Mouse (Mus musculus) layer of hippocampus, adult 11-12 months (tissue): ENCODE measurements around the gene Zcchc3.

Source experiments
- DNase-seq: peaks from one replicate; pipeline ENCODE4 v3.0.0; 2022; ENCODE audit warnings: low spot score

Zcchc3 gene

DNA sequence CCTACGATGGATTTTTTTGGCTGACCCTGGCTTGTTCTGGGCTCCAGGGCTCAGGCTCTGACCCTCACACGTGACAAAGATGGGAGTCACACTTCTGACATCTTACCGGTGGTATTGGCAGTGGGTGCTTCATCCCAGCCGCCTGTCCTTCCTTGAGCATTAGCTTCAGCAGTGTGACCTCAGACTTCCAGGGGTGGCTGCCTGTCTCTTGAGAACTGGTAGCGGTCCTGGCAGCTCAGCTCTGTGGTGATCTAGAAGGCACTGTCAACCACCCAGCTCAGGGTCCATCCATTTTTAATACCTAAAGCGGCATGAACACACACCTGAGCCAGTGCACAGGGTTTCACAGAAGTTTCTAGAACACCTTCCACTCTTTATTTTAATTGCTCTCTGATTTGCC, 5.0 kb downstream of the Zcchc3 start:
- no peak for DNase-seq

DNA sequence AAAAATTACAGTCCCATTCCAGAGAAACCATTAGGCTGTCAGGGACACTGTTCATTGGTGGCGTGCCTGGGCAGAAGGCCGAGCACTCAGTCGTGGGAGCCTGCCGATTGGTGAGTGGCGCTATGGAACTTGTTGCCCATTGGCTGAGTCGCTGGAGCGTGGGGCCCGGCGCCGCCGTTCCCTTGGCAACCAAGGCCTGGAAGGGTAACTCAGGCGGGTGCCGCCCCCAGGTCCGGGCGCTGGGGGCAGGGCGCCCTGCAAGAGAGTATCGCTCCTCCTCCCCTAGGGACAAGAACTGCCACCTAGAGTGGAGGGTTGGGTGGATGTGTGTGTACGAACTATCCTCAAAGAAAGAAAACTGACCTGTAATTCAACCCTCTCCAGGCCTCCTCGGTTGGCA, 8.7 kb downstream of the Zcchc3 start:
- DNase-seq: peak; percentile 98

- no peak for DNase-seq
These were observed 15.7 kb downstream of the Zcchc3 start for GRCm38 (mm10) chr2:152399122-152399542.

DNA sequence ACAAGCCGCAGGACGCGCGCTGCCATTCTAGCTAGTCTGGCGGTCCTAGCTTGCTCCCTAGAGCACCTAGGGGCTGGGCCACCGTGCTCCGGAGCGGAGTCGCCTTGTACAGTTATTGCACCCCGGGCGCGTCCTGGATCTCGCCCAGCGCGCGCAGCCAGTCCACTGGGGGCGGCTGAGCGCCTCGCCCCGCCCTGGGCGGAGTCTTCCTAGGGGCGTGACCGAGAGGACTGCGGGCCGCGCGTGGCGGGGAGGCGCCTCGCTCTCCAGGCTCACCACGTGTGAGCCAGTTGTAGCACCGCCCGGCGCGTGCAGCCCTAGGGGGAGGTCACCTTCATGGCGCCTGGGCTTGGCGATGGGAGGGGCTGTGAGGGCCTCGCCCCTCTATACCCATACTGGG, 16.1 kb downstream of the Zcchc3 start:
- peak; percentile 92 for DNase-seq

GRCm38 (mm10) chr2:152397680-152398435, 17.0 kb downstream of the Zcchc3 start, which contains the start of gene Sox12:
Gene Sox12 (minus strand): TSS chr2:152398063.
- peak; percentile 97 for DNase-seq

- peak; percentile 88 for DNase-seq
These were observed 17.7 kb downstream of the Zcchc3 start for GRCm38 (mm10) chr2:152397004-152397589.

DNA sequence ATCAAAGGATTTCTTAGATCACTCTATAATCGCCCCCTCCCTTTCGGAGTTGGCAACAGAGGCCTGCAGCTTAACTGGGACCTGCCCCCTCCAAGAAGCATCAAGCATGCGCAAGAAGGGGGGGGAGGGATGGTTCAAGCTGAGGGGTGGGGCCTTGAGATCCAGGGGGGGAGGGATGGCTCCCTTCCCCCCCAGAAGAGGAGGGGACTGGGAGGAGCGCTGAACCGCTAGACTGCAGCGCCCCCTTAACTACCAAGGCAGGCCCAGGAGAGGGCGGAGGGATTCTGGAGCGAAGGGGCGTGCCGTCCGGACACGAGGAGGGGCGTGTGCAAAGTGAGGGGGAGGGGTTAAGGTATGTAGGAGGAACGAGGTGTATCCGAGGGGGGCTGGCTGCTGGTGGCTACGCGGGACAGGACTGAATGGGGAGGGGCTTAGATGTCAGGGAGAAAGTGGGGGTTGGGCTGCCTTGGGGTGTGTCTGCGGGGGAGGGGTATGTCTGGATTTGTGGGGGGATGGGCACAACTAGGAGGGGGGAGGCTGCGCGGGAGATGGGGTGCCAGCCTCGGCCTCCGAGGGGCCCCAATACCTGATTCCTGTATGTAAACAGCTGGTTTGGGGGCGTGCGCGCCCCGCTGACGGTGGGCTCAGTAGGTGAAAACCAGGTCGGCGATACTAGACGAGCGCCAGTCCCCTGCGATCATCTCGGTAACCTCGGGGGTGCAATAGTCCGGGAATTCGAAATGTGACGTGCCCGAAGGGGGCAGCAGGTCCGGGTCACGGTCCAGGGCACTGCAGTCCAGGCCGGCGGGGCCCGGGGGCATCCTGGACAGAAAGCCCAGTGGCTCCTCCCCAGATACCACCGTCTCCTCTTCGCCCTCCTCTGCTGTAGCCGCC, 18.5 kb downstream of the Zcchc3 start:
- DNase-seq: peak; percentile 90

DNA sequence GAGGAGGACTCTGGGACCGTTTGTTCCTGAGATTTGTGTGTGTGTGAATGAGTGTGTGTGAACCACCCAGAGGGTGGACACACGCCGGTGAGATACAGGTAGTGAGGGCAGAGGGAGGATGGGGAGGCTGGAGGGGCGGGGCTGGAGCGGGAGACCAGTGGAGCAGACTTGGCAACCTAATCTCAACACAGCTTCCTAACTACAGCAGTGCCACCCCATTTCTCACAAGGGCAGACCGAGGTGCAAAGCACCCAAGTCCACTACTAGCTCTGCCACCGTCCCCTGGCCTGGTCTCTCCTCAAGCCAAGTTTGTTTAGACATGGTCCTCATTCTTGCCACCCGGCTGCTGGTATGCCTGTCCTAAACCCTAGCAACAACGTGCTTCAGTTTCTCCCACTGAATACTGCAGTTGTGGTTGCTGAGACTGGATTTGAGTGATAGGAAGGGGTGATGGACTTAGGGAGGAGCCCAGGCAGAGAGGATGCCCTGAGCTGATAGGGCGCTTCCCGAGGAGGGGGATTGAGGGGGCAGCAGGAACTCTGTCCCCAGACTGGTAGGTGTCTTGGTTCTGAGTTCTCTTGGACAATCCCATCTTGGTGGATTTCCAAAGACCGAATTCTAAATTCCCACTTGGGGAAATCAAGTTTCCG, 19.4 kb downstream of the Zcchc3 start:
- DNase-seq: no peak

DNA sequence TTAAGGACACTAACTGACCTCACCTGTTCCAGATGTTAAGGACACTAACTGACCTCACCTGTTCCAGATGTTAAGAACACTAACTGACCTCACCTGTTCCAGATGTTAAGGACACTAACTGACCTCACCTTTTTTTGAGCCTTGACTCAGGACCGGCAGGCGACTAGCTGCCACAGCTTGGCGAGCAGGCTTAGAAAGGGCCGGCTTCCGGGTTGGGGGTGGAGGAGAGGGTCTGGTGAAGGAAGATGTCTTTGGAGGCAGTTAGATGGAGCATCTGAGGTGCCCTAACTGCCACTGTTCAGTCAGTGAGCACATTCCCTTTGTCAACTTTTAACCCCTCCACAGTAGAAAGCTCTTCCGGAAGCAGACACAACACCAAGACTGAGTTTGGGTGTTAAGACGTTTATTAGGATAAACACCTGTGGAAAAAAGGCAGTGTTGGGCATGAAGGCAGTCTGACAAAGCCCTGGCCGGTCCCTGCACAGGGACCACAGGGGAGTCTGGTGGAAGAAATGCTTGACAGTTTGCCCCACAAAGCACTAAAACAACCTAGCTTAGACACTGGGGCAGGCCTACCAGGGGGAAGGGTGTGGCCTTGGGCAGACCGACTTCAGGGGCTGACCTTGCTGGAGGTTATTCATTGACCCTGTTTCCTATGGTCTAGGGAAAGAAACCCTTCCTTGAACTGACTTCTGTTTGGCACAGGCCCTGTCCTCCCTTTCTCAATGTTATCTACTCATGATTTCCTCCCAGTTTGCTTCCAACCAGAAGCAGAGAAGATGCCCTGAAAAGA, 21.4 kb downstream of the Zcchc3 start:
- DNase-seq: no peak

DNA sequence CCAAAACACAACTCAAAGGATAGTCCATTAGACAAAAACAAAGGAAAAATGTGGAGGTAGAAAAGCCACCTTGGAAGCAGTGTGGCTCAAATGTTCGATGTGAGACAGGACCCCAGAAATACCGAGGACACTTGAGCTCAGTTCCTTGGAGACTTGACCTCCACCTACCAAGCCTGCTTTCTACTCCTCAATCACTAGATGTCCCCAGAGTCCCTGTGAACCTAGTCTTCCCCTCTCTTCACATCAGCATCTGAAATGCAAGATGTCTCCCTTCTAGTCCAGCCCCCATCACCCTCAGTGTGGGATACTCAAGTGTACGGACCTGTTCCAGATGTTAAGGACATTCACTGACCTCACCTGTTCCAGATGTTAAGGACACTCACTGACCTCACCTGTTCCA, 22.0 kb downstream of the Zcchc3 start:
- peak; percentile 54 for DNase-seq

DNA sequence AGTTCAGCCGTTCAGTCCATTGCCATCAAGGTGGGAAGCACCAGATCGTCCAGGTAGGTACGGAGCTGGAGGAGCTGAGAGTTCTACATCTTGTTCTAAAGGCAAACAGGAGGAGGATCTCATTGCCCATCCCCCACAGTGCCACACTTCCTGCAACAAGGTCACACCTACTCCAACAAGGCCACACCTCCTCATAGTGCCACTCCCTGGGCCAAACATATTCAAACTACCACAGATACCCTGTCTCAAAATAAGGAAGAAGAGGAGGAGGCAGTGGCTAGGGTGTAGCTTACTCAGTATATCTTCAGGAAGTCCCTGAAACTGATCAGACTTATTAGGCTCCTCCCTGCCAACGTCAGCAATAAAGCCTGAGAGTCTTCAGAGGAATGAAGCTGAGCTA, 30.6 kb downstream of the Zcchc3 start:
- no peak for DNase-seq

- no peak for DNase-seq
These were observed 38.5 kb downstream of the Zcchc3 start, which contains the start of gene Nrsn2 for GRCm38 (mm10) chr2:152376345-152376741. Gene Nrsn2 (minus strand): TSS chr2:152376638.

GRCm38 (mm10) chr2:152375652-152376344, 39.0 kb downstream of the Zcchc3 start:
- peak; percentile 63 for DNase-seq

DNA sequence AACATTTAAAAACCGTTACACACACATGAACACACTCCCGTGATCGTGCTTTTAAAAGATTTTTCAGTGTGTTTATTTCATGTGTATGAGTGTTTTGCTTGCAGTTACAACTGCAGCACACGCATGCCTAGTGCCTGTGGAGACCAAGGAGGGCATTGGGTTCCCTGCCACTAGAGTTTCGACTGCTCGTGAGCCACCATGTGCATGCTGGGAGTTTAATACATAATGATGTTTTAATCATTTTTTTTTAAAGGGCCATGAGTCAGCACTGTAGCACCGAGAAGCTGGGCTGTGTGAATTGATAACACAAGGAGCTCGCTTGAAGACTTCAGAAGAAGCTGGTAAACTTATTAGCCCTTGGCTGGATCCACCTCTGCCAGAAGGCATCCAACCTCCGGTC, 41.3 kb downstream of the Zcchc3 start:
- DNase-seq: no peak

DNA sequence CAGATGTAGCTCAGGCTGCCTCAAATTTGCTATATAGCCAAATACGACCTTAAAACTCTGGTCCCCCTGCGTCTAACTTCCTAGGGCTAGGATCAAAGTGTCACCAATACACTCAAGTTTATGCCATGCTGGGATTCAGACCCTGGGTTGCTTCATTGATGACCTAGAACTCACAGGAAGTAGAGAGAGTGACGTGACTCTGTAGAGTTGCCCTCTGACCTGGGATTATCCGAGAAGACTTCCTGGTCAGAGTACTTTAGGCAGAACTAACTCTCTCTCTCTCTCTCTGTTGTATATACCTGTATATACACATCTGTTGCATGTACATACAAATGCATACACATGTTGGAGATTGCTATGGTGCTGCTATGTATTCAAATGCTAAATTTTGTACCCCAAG, 42.2 kb downstream of the Zcchc3 start:
- DNase-seq: no peak

DNA sequence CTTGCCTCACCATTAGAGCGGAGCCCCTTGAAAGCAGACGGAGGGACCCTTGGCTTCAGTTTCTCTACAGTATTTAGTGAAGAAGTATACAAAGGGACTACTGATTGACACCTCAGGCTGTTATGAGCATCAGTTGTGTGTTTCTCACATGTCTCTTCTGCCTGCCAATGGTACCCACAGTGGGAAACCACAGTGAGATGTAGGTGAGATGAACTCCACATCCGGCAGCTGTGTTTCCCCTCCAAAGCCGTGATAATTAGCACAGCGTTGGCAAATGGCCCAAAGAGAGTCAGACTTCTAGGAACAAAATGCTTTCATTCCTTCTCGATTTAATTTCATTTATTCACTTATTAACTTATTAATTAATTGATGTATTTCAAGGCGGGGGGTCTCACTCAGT, 42.7 kb downstream of the Zcchc3 start:
- no peak for DNase-seq

DNA sequence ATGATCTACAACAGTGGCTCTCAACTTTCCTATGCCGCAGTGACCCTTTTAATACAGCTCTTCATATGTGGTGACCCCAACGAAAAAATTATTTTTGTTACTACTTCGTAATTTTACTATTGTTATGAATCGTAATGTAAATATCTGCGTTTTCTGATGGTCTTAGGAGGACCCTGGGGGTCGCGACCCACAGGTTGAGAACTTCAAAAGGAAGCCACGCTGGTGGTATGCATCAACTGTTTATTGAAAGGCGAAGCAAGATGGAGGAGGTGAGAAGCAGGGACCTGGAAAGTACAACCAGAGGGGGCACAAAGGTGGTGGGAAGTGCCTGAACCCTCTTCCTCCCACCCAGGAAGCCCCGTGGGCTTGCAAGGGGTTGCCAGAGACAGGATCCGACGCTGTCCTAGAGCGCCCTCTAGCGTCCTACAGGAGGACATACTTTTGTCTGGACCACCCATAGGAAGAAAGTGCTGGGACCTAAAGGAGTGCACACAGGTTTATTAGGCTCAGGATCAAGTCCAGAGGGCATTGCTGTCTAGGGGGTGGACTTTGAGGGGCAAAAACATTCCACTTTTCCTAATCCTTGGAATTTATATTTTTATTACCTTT, 46.2 kb downstream of the Zcchc3 start:
- DNase-seq: no peak

DNA sequence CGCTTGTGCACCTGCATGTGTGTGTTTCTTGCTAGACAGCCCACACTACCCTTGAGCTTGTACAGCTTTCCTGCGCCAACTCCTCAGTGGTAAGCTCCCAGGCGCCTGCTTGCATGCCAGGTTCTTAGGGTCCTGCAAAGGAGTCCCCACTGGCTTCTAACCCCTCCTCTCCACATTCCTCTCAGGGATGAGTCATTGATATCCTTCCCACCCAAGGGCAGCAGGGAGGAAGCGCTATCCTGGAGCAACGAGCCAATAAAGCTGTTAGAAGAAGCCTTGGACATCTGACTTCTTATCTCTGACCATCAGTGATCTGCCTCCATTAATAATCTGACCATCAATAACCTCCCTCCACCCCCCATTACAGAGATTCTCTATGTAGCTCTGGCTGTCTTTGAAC, 46.9 kb downstream of the Zcchc3 start:
- no peak for DNase-seq

- DNase-seq: peak; percentile 75
These were observed 51.3 kb downstream of the Zcchc3 start for GRCm38 (mm10) chr2:152363245-152364147.
